27 mouse cellular contexts compared by ENCODE assay signal in the genomic region with DNA sequence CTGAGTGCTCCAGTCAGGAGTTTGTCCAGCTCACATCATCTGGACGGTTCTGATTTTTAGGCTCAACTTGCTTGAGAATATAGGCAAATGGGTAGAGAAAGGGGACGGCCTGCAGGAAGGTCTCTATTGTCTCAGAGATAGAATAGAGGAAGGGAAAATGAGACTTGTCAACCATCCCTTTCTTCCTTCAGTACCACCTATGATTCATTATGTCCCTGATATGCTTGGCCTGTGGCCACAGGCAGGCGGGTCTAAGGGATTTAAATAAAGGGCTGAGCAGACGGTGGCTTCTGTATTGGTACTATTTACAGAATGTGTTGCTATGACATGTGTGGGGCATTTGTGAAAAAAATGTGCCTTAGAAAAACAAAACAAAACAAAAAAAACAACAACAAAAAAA. TPM values are rescaled to one million over a fixed set of nuclear protein-coding genes. Genes with fewer than 3 reads are reported as not detected.
"Had no signal": no experiment of that assay in that cellular context is flagged by ENCODE, and none has a peak within 500 bp of the region (broad histone marks: within the 10 kb centered on the region; RNA-seq: fewer than 3 reads in every experiment).

No protein-coding gene starts in this region.

- H3K36me3 ChIP-seq: kidney, embryonic 15.5 days; limb, embryonic 10.5 days; limb, embryonic 13.5 days; liver, embryonic 12.5 days; liver, embryonic 15.5 days; lung, embryonic 15.5 days; midbrain, embryonic 10.5 days; neural tube, embryonic 12.5 days; neural tube, embryonic 15.5 days had no signal

- ATAC-seq: liver, embryonic 12.5 days had no signal

- H3K4me1 ChIP-seq: kidney, embryonic 15.5 days; liver, embryonic 12.5 days; liver, embryonic 15.5 days; lung, embryonic 15.5 days; megakaryocyte, embryonic 14.5 days; neural tube, embryonic 12.5 days had no signal

- H3K4me3 ChIP-seq: kidney, embryonic 15.5 days; limb, embryonic 10.5 days; limb, embryonic 13.5 days; liver, embryonic 12.5 days; liver, embryonic 15.5 days; lung, embryonic 15.5 days; megakaryocyte, embryonic 14.5 days; midbrain, embryonic 10.5 days; neural tube, embryonic 12.5 days; neural tube, embryonic 15.5 days had no signal

- DNase-seq: kidney, adult 8-10 months; kidney, postnatal 10 days; kidney, postnatal 36 days; liver; lung, adult 18-20 months; lung, postnatal 10 days; lung, postnatal 36 days; midbrain, embryonic 14.5 days; right cerebral cortex, adult 18-20 months; right cerebral cortex, postnatal 14 days; right cerebral cortex, postnatal 4 days; thymus, postnatal 36 days had no signal

- H3K4me2 ChIP-seq: kidney, embryonic 15.5 days; limb, embryonic 13.5 days; liver, embryonic 12.5 days; liver, embryonic 15.5 days; lung, embryonic 15.5 days; neural tube, embryonic 12.5 days; neural tube, embryonic 15.5 days had no signal

- H3K9me3 ChIP-seq: kidney, embryonic 15.5 days; limb, embryonic 10.5 days; limb, embryonic 13.5 days; liver, embryonic 12.5 days; liver, embryonic 15.5 days; lung, embryonic 15.5 days; megakaryocyte, embryonic 14.5 days; midbrain, embryonic 10.5 days; neural tube, embryonic 12.5 days; neural tube, embryonic 15.5 days had no signal

- H3K27ac ChIP-seq: kidney, embryonic 15.5 days; limb, embryonic 10.5 days; limb, embryonic 13.5 days; liver, embryonic 12.5 days; liver, embryonic 15.5 days; lung, embryonic 15.5 days; midbrain, embryonic 10.5 days; neural tube, embryonic 12.5 days; neural tube, embryonic 15.5 days had no signal

- H3K9ac ChIP-seq: kidney, embryonic 15.5 days; limb, embryonic 13.5 days; liver, embryonic 12.5 days; liver, embryonic 15.5 days; lung, embryonic 15.5 days; neural tube, embryonic 12.5 days; neural tube, embryonic 15.5 days had no signal

- H3K27me3 ChIP-seq: kidney, embryonic 15.5 days; limb, embryonic 13.5 days; liver, embryonic 12.5 days; liver, embryonic 15.5 days; lung, embryonic 15.5 days; megakaryocyte, embryonic 14.5 days; neural tube, embryonic 12.5 days; neural tube, embryonic 15.5 days had no signal

RNA-seq across cellular contexts. Expression of gene Gtsf2, which starts 40.1 kb away (rescaled TPM):
- total RNA-seq: layer of hippocampus, postnatal 25 days; left cerebral cortex, adult 18-20 months; left cerebral cortex, postnatal 25 days had no signal
- polyA plus RNA-seq: kidney, embryonic 15.5 days; limb, embryonic 10.5 days; limb, embryonic 13.5 days; liver, embryonic 12.5 days; liver, embryonic 15.5 days; lung, embryonic 15.5 days; midbrain, embryonic 14.5 days; midbrain, postnatal 0 days; neural tube, embryonic 12.5 days; neural tube, embryonic 15.5 days; urinary bladder, adult 2 months had no signal

RNA-seq across cellular contexts. Expression of gene Gtsf1, which starts 58.1 kb away (rescaled TPM):
- total RNA-seq: layer of hippocampus, postnatal 25 days; midbrain, postnatal 0 days had no signal
- polyA plus RNA-seq: kidney, embryonic 15.5 days; limb, embryonic 10.5 days; limb, embryonic 13.5 days; liver, embryonic 12.5 days; liver, embryonic 15.5 days; midbrain, embryonic 10.5 days; midbrain, postnatal 0 days; neural tube, embryonic 12.5 days; neural tube, embryonic 15.5 days had no signal
